Mouse (Mus musculus): ENCODE measurements around the gene Bag6.

Bag6 gene

DNA sequence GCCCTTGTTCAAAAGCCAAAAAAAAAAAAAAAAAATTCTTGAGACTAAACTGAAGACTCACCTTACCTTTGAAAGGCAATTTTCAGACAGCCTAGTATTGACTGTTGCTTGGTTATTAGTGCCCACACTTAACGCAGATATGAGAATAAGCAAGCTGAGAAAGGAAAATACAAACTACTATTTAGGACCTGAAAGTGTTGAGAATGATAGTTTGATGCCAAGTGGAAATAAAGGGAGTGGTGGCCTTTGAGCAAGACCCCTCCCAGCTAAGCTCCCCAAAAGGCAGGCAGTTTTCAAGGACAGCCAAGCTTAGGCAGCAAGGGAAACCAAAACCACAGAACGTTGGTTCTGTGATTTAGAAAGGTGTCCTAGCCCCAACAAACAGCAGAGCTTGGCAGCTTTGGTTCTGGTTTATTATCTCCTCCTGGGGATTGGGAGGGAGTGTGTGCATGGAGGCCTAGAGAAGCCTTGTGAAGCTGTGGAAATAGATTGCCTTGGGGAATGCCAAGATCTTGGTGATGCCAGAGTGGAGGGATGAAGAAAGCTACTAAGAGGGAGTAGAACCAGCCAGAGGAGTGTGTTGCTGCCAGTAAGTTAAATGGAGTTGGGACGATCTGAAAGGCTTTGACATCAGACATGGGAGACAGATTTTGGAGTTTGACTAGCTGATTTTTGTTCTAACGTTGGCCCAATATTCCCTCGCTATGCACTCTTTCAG lies 13.1 kb downstream of the Bag6 start:
- Histone ChIP-seq H3K36me3 (ENCODE audit: control insufficient read depth, insufficient read depth, low read length, poor library complexity, severe bottlenecking) (peaks cover 38% of the 10 kb centered on the region), H3K27me3 (ENCODE audit: control insufficient read depth, insufficient read depth, low read length, poor library complexity, severe bottlenecking) (no peaks in the 10 kb centered on the region)
- DNase-seq (ENCODE audit: low read depth, low spot score): no peak

DNA sequence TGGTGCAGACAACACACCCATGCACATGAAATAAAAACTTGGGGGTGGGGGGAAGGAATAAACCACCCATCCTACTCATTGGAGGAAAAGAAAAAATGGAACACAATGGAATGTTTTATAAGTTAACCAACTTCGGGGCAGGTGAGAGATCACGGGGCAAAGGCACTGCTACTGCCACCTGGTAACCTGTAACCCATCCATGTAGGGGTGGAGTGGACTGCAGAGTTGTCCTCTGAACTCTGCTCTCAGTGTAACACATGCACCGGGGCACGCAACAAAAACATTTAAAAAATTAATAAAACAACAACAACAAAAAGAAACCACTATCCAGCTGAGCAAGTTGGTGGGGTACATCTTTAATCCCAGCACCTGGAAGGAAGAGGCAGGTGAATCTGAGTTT lies 17.1 kb downstream of the Bag6 start:
- no peak for DNase-seq (ENCODE audit: low read depth, low spot score)
- Histone ChIP-seq H3K27me3 (ENCODE audit: control insufficient read depth, insufficient read depth, low read length, poor library complexity, severe bottlenecking) (no peaks in the 10 kb centered on the region), H3K36me3 (ENCODE audit: control insufficient read depth, insufficient read depth, low read length, poor library complexity, severe bottlenecking) (peaks cover 38% of the 10 kb centered on the region)

DNA sequence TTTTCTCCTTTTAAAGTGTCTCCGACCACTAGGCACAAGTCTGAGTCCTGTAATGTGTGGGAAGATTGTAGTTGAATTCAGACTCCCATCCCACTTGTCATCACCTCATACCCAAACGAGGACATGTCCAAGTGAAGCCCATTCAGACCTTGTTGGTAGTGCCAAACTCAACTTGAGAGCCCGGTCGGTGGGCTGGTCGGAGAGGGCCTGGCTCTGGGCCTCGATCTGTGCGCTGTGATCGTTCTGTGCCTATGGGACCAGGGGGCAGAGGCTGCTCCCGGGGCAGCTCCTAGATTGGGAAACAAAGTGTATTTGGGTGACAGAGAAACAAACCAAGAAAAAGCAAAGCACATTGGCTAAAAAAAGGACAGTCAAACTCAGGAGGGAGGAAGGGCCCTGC lies 18.1 kb downstream of the Bag6 start:
- no peaks in the 10 kb centered on the region for H3K27me3 ChIP-seq (ENCODE audit: control insufficient read depth, insufficient read depth, low read length, poor library complexity, severe bottlenecking)
- no peak for DNase-seq (ENCODE audit: low read depth, low spot score)
- peaks cover 44% of the 10 kb centered on the region for H3K36me3 ChIP-seq (ENCODE audit: control insufficient read depth, insufficient read depth, low read length, poor library complexity, severe bottlenecking)

DNA sequence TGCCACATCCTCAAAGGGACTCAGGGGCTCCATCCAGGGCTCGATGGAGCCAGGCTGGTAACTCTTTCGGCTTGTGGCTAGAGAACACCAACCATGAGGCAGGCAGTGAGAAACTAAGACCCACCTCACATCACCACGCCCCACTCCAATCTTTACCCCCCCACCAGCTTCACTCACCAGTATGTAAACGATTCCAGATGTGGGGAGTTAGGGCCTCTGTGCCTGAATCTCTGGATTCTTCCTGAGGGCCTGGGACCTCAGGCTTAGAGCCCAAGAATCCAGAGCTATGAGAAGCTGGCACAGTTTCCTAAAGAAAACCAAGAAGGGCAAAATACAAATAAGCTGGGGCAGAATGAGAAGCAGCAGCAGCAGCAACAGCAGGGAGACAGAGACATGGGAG lies 19.0 kb downstream of the Bag6 start:
- peaks cover 51% of the 10 kb centered on the region for H3K36me3 ChIP-seq (ENCODE audit: control insufficient read depth, insufficient read depth, low read length, poor library complexity, severe bottlenecking)
- DNase-seq (ENCODE audit: low read depth, low spot score): no peak
- H3K27me3 ChIP-seq (ENCODE audit: control insufficient read depth, insufficient read depth, low read length, poor library complexity, severe bottlenecking): no peaks in the 10 kb centered on the region

DNA sequence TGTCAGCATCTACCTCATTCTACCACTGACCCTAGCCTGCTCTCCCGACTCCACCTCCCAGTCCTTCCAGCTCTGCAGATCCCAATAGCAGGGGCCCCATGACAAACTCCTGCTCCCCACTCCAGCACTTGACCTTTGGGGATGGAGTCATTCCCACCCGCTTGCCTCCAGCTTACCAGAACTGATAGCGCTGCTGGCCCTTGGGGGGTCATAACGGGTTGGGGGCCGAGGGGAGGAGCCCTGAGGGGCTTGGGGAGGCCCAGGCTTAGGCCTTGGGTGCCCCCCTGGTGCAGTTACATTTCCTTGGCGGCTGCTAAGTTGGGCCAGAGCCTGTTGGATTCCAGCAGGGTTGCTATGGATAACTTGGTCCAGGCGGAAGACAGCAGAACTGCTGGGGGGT lies 19.6 kb downstream of the Bag6 start:
- no peak for DNase-seq (ENCODE audit: low read depth, low spot score)
- Histone ChIP-seq H3K36me3 (ENCODE audit: control insufficient read depth, insufficient read depth, low read length, poor library complexity, severe bottlenecking) (peaks cover 49% of the 10 kb centered on the region), H3K27me3 (ENCODE audit: control insufficient read depth, insufficient read depth, low read length, poor library complexity, severe bottlenecking) (no peaks in the 10 kb centered on the region)

DNA sequence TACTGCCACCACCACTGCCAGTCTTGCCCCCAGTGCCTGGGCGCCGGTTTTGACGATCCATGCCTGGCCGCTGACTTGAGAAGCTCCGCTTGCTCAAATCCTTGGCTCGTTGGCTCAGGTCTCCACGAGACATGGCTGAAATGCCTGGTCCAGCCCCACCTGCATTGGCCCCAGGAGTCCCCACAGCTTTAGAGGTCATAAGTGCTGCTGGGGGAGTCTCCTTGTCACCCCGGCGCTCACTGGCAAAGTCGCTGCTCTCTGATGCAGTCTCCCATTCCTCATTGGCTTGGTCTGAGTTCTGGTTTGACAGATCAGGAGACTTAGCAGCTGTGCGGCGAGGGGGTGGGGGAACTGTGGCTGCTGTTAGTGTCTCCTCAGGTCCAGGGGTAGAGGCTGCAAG lies 20.5 kb downstream of the Bag6 start:
- no peaks in the 10 kb centered on the region for H3K27me3 ChIP-seq (ENCODE audit: control insufficient read depth, insufficient read depth, low read length, poor library complexity, severe bottlenecking)
- DNase-seq (ENCODE audit: low read depth, low spot score): no peak
- H3K36me3 ChIP-seq (ENCODE audit: control insufficient read depth, insufficient read depth, low read length, poor library complexity, severe bottlenecking): peaks cover 53% of the 10 kb centered on the region

DNA sequence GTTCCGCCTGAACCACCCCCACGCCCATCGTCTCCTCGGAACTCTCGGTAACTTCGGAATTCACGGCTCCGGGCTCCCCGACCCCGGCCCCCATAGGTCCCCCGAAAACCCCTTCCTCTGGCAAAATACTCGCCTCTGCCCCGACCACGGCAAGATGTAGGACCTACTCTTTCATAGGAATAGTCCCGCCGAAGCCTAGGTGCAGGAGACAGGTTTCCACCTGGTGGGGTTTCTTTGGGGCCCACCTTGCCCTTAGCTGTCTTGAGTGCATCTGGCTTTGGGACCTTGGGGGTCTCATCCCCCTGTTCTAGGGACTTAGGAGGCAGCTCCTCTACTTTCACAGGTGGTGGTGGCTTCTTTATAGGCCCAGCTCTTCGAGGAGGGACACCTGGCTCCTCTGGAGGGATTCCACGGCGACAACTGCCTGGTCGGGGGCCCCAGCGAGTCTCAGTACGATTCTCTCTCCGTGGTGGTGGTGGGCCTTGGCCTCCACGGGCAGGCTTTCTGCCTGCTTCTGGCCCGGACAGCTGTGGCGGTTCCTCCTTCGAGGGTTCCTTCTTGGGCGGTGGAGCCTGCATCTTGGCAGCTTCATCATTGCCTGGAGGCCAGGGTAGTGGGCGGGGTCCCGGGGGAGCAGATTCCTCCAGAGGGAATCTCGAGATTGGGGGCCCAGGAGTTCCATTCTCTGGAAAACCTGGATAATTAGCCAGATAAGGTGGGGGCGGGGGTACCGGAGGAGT lies 21.7 kb downstream of the Bag6 start:
- Histone ChIP-seq H3K27me3 (ENCODE audit: control insufficient read depth, insufficient read depth, low read length, poor library complexity, severe bottlenecking) (no peaks in the 10 kb centered on the region), H3K36me3 (ENCODE audit: control insufficient read depth, insufficient read depth, low read length, poor library complexity, severe bottlenecking) (peaks cover 53% of the 10 kb centered on the region)
- DNase-seq (ENCODE audit: low read depth, low spot score): no peak

DNA sequence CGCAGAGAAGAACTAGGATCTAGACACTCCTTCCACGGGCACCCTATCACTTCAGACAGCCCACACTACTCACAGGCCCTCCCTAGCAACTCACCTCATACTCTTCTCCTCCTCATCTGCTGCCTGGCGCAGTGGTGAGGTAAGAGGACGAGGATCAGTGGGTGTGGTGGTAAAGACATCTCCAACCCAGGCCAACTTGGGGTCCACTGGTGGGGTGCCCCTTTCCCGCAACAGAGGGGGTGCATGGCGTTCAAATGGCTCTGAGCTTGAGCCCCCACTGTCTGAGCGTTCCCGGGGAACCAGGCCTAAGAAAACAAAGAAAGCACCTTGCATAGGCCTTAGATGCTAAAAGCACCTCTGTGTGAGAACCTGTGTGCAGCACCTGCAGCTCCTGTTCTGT lies 22.3 kb downstream of the Bag6 start:
- peaks cover 51% of the 10 kb centered on the region for H3K36me3 ChIP-seq (ENCODE audit: control insufficient read depth, insufficient read depth, low read length, poor library complexity, severe bottlenecking)
- H3K27me3 ChIP-seq (ENCODE audit: control insufficient read depth, insufficient read depth, low read length, poor library complexity, severe bottlenecking): no peaks in the 10 kb centered on the region
- no peak for DNase-seq (ENCODE audit: low read depth, low spot score)

DNA sequence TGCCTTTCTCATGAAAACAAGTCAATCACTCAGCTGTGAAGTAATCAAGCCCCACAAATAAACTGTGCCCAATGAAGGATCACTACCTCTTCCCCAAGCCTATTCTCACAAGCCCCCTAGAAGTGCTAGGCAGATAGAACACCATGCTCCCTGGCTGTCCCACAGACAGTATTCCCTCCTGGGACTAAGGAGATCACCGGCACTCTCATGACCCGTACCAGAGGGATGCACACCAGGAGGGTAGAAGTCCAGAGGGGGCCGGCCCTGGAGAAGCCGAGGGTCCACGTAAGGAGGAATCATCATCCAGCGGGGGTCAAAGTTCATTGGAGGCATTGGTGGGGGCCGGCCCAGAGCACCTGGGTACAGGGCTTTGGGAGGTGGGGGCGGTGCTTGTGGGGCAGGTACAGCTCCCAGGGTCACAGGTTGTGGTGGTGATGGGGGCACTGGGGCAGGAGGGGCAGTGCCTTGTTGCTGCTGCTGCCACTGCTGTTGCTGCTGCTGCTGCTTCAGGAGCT lies 22.7 kb downstream of the Bag6 start:
- DNase-seq (ENCODE audit: low read depth, low spot score): no peak
- Histone ChIP-seq H3K36me3 (ENCODE audit: control insufficient read depth, insufficient read depth, low read length, poor library complexity, severe bottlenecking) (peaks cover 51% of the 10 kb centered on the region), H3K27me3 (ENCODE audit: control insufficient read depth, insufficient read depth, low read length, poor library complexity, severe bottlenecking) (no peaks in the 10 kb centered on the region)

DNA sequence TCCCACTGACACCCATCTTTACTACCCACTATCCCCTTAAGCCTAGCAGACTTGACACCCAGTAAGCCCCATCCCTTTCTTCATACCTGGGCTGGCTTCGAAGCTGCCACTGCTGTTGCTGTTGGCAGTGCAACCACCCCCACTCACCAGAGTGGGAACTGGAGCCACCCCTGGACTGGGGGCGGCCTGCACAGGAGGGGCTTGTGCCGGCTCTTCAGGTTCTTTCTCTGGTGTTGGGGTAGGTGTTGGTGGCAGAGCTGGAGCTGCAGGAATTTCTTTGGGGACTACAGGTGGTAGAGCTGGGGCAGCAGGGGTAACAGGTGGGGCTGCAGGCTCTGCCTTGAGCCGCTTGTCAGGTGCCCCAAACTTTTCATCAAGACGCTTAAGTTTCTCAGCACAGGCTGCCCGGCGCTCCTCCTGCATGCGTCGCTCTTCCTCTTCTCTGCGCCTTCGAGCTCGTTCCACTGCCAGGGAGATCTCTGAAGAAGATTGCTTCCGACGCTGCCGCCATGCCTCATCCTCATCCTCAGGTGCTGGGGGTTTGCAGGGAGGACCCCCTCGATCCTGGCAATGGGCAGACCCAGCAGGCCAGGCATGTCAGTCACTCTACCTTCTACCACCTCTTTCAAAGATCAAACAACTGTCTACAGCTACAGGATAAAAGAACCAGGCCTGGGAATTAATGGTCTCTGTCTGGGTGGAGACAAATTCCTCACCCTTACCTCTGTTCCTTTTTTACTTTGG lies 24.0 kb downstream of the Bag6 start:
- Histone ChIP-seq H3K27me3 (ENCODE audit: control insufficient read depth, insufficient read depth, low read length, poor library complexity, severe bottlenecking) (no peaks in the 10 kb centered on the region), H3K36me3 (ENCODE audit: control insufficient read depth, insufficient read depth, low read length, poor library complexity, severe bottlenecking) (peaks cover 46% of the 10 kb centered on the region)
- DNase-seq (ENCODE audit: low read depth, low spot score): no peak

DNA sequence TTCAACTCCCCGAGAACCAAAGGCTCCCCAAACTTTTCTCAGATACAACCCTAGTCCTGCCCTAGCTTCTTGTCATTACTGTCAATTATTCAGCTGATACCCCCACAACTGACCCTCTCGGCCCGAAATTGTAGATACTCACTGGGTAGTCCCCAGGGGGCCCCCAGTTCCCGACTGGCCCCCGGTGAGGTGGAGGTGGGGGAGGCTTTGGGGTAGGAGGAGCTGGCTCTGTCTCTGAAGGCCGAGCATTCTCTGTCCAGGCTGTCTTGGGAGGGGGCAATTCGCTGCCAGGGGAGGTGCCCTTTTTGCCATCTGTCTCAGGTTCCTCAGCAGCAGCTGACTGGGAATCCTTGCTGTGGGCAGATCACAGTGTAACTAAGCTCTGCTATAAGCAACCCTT lies 24.7 kb downstream of the Bag6 start:
- DNase-seq (ENCODE audit: low read depth, low spot score): no peak
- no peaks in the 10 kb centered on the region for H3K27me3 ChIP-seq (ENCODE audit: control insufficient read depth, insufficient read depth, low read length, poor library complexity, severe bottlenecking)
- H3K36me3 ChIP-seq (ENCODE audit: control insufficient read depth, insufficient read depth, low read length, poor library complexity, severe bottlenecking): peaks cover 41% of the 10 kb centered on the region

DNA sequence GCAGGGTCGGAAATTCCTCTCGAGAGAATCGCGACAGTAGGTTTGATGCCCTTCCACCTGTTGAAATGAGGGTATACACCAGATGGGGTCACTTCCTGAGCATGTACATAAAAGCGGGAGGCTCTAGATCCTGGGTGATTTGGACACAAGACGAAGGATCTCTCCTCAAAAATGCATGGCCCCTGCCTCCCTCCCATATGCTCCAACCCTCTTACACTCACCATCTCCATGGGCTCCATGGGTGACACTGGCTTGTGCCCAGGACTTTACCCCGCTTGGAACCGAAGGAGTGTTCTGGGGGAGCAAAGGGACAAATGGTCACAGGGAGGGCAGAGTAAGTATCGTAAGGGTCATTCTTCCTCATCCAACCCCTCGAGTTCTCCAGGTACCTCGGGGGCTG lies 26.4 kb downstream of the Bag6 start:
- H3K27me3 ChIP-seq (ENCODE audit: control insufficient read depth, insufficient read depth, low read length, poor library complexity, severe bottlenecking): no peaks in the 10 kb centered on the region
- peaks cover 36% of the 10 kb centered on the region for H3K36me3 ChIP-seq (ENCODE audit: control insufficient read depth, insufficient read depth, low read length, poor library complexity, severe bottlenecking)
- no peak for DNase-seq (ENCODE audit: low read depth, low spot score)

DNA sequence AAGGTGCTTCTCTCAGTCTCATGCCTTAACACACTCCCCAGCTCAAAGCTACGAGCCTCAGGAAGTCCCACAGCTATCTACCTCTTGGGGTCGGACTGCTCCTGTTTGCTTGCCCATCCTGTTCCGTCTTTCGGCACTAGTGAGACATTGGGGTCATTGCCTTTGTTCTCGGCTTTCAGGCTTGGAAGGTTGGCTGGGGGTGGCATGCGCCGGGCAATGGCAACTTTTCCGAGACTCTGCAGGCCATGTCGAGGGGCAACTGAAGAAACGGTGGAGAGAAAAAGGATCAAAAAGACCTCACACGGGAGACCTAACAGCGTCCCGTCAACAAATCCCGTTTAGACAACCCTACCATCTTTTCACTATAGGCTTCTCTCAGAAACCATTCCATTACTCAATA lies 27.1 kb downstream of the Bag6 start:
- Histone ChIP-seq H3K27me3 (ENCODE audit: control insufficient read depth, insufficient read depth, low read length, poor library complexity, severe bottlenecking) (no peaks in the 10 kb centered on the region), H3K36me3 (ENCODE audit: control insufficient read depth, insufficient read depth, low read length, poor library complexity, severe bottlenecking) (peaks cover 31% of the 10 kb centered on the region)
- DNase-seq (ENCODE audit: low read depth, low spot score): no peak

DNA sequence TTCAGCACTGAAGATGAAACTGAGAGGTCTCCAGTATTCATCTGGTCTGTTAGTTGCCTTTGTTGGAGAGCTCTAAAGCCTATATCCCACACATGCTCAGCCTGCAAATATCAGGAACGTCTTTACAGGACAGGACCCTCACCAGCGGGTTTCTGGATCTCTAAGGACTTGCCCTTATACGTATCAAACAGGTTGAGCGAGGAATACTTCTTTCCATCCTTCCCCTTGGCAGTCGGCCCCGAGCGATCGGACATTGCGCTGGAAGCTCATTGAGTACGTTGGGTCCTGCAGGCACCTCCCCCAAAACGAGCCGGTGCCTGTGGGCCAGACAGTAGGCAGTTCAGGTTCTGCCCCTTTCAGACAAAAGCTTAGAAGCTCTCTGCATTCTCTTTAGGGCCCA lies 27.8 kb downstream of the Bag6 start:
- no peak for DNase-seq (ENCODE audit: low read depth, low spot score)
- Histone ChIP-seq H3K27me3 (ENCODE audit: control insufficient read depth, insufficient read depth, low read length, poor library complexity, severe bottlenecking) (no peaks in the 10 kb centered on the region), H3K36me3 (ENCODE audit: control insufficient read depth, insufficient read depth, low read length, poor library complexity, severe bottlenecking) (peaks cover 26% of the 10 kb centered on the region)

Data from splenic B cell, adult 2 months (primary cell).